Mouse (Mus musculus): Measurements from ENCODE around the gene Anapc11. TPM values are rescaled to one million over a fixed set of nuclear protein-coding genes. Genes with fewer than 3 reads are reported as not detected.

Gene Anapc11
- polyA plus RNA-seq, 1 experiment from 2014 or later: 195 TPM

- DNase-seq (ENCODE audit: low spot score) (peak; percentile 100), ATAC-seq (ENCODE audit: low FRiP score) (peak; percentile 97)
- Histone ChIP-seq H3K27ac (ENCODE audit: low read depth, low read length) (peak within 1 kb of the TSS; percentile 89), H3K9me3 (ENCODE audit: control insufficient read depth, low read length) (no peaks in the 10 kb centered on the region), H3K4me3 (ENCODE audit: low read depth, low read length) (peak within 1 kb of the TSS; percentile 99), H3K27me3 (ENCODE audit: control insufficient read depth, insufficient read depth, low read length) (no peaks in the 10 kb centered on the region), H3K4me2 (replicated peaks; ENCODE audit: low read depth, low read length) (peak within 1 kb of the TSS; percentile 86), H3K4me1 (replicated peaks; ENCODE audit: control insufficient read depth, insufficient read depth, low read length) (peaks cover 14% of the 10 kb centered on the region; the same call in 1 of the 2 replicates), H3K9ac (ENCODE audit: low read depth, low read length) (peak within 1 kb of the TSS; percentile 96), H3K36me3 (ENCODE audit: control insufficient read depth, insufficient read depth, low read length) (peaks cover 11% of the 10 kb centered on the region)
- WGBS: under 1% methylated on average over 83 of the region's 94 CpGs
These were observed 25.3 kb upstream of the Anapc11 start, which contains the start of gene P4hb for GRCm38 (mm10) chr11:120572752-120573584. Gene P4hb, minus strand, starts transcription at chr11:120573253.

GRCm38 (mm10) chr11:120573585-120574277, 24.5 kb upstream of the Anapc11 start:
- DNase-seq (ENCODE audit: low spot score) (no peak), ATAC-seq (ENCODE audit: low FRiP score) (no peak)
- Histone ChIP-seq H3K27ac (ENCODE audit: low read depth, low read length) (peak overlapping the region; percentile 89), H3K4me2 (replicated peaks; ENCODE audit: low read depth, low read length) (peak overlapping the region; percentile 86), H3K27me3 (ENCODE audit: control insufficient read depth, insufficient read depth, low read length) (no peaks in the 10 kb centered on the region), H3K4me3 (ENCODE audit: low read depth, low read length) (peak overlapping the region; percentile 99), H3K9me3 (ENCODE audit: control insufficient read depth, low read length) (no peaks in the 10 kb centered on the region), H3K4me1 (replicated peaks; ENCODE audit: control insufficient read depth, insufficient read depth, low read length) (peaks cover 14% of the 10 kb centered on the region; the same call in 1 of the 2 replicates), H3K36me3 (ENCODE audit: control insufficient read depth, insufficient read depth, low read length) (peaks cover 14% of the 10 kb centered on the region), H3K9ac (ENCODE audit: low read depth, low read length) (peak overlapping the region; percentile 96)
- under 1% methylated on average over 23 of the region's 23 CpGs for WGBS

GRCm38 (mm10) chr11:120574278-120574600, 24.0 kb upstream of the Anapc11 start:
- peaks cover 14% of the 10 kb centered on the region; the same call in 1 of the 2 replicates for H3K4me1 ChIP-seq (replicated peaks; ENCODE audit: control insufficient read depth, insufficient read depth, low read length)
- 49% methylated on average over 5 of the region's 5 CpGs for WGBS
- H3K27me3 ChIP-seq (ENCODE audit: control insufficient read depth, insufficient read depth, low read length): no peaks in the 10 kb centered on the region
- peak overlapping the region; percentile 99 for H3K4me3 ChIP-seq (ENCODE audit: low read depth, low read length)
- H3K4me2 ChIP-seq (replicated peaks; ENCODE audit: low read depth, low read length): peak overlapping the region; percentile 86
- no peak overlapping the region for H3K27ac ChIP-seq (ENCODE audit: low read depth, low read length)
- no peak for ATAC-seq (ENCODE audit: low FRiP score)
- DNase-seq (ENCODE audit: low spot score): no peak
- peak overlapping the region; percentile 96 for H3K9ac ChIP-seq (ENCODE audit: low read depth, low read length)
- peaks cover 19% of the 10 kb centered on the region for H3K36me3 ChIP-seq (ENCODE audit: control insufficient read depth, insufficient read depth, low read length)
- no peaks in the 10 kb centered on the region for H3K9me3 ChIP-seq (ENCODE audit: control insufficient read depth, low read length)

GRCm38 (mm10) chr11:120575046-120575445, 23.2 kb upstream of the Anapc11 start:
- Histone ChIP-seq H3K9me3 (ENCODE audit: control insufficient read depth, low read length) (no peaks in the 10 kb centered on the region), H3K27me3 (ENCODE audit: control insufficient read depth, insufficient read depth, low read length) (no peaks in the 10 kb centered on the region), H3K9ac (ENCODE audit: low read depth, low read length) (no peak overlapping the region), H3K4me2 (replicated peaks; ENCODE audit: low read depth, low read length) (no peak overlapping the region), H3K4me3 (ENCODE audit: low read depth, low read length) (no peak overlapping the region), H3K27ac (ENCODE audit: low read depth, low read length) (no peak overlapping the region), H3K4me1 (replicated peaks; ENCODE audit: control insufficient read depth, insufficient read depth, low read length) (peaks cover 17% of the 10 kb centered on the region), H3K36me3 (ENCODE audit: control insufficient read depth, insufficient read depth, low read length) (peaks cover 21% of the 10 kb centered on the region)
- DNase-seq (ENCODE audit: low spot score) (no peak), ATAC-seq (ENCODE audit: low FRiP score) (no peak)
- WGBS: 82% methylated on average over 2 of the region's 2 CpGs

GRCm38 (mm10) chr11:120575940-120576339, 22.3 kb upstream of the Anapc11 start:
- no peak overlapping the region for H3K9ac ChIP-seq (ENCODE audit: low read depth, low read length)
- no peaks in the 10 kb centered on the region for H3K9me3 ChIP-seq (ENCODE audit: control insufficient read depth, low read length)
- H3K27me3 ChIP-seq (ENCODE audit: control insufficient read depth, insufficient read depth, low read length): no peaks in the 10 kb centered on the region
- H3K4me1 ChIP-seq (replicated peaks; ENCODE audit: control insufficient read depth, insufficient read depth, low read length): peaks cover 20% of the 10 kb centered on the region
- H3K36me3 ChIP-seq (ENCODE audit: control insufficient read depth, insufficient read depth, low read length): peaks cover 19% of the 10 kb centered on the region
- no peak overlapping the region for H3K4me2 ChIP-seq (replicated peaks; ENCODE audit: low read depth, low read length)
- DNase-seq (ENCODE audit: low spot score) (no peak), ATAC-seq (ENCODE audit: low FRiP score) (no peak)
- H3K4me3 ChIP-seq (ENCODE audit: low read depth, low read length): no peak overlapping the region
- H3K27ac ChIP-seq (ENCODE audit: low read depth, low read length): no peak overlapping the region

- H3K27ac ChIP-seq (ENCODE audit: low read depth, low read length): no peak overlapping the region
- H3K4me3 ChIP-seq (ENCODE audit: low read depth, low read length): no peak overlapping the region
- no peaks in the 10 kb centered on the region for H3K9me3 ChIP-seq (ENCODE audit: control insufficient read depth, low read length)
- no peak overlapping the region for H3K4me2 ChIP-seq (replicated peaks; ENCODE audit: low read depth, low read length)
- peaks cover 15% of the 10 kb centered on the region for H3K4me1 ChIP-seq (replicated peaks; ENCODE audit: control insufficient read depth, insufficient read depth, low read length)
- DNase-seq (ENCODE audit: low spot score) (no peak), ATAC-seq (ENCODE audit: low FRiP score) (no peak)
- H3K9ac ChIP-seq (ENCODE audit: low read depth, low read length): no peak overlapping the region
- H3K27me3 ChIP-seq (ENCODE audit: control insufficient read depth, insufficient read depth, low read length): no peaks in the 10 kb centered on the region
- WGBS: 93% methylated on average over 3 of the region's 3 CpGs
- peaks cover 19% of the 10 kb centered on the region for H3K36me3 ChIP-seq (ENCODE audit: control insufficient read depth, insufficient read depth, low read length)
These were observed 21.7 kb upstream of the Anapc11 start for GRCm38 (mm10) chr11:120576365-120576981.

GRCm38 (mm10) chr11:120577211-120578023, 20.8 kb upstream of the Anapc11 start:
- no peak overlapping the region for H3K4me3 ChIP-seq (ENCODE audit: low read depth, low read length)
- H3K4me1 ChIP-seq (replicated peaks; ENCODE audit: control insufficient read depth, insufficient read depth, low read length): peaks cover 12% of the 10 kb centered on the region
- 85% methylated on average over 7 of the region's 7 CpGs for WGBS
- H3K27ac ChIP-seq (ENCODE audit: low read depth, low read length): no peak overlapping the region
- H3K36me3 ChIP-seq (ENCODE audit: control insufficient read depth, insufficient read depth, low read length): peaks cover 19% of the 10 kb centered on the region
- DNase-seq (ENCODE audit: low spot score): peak; percentile 38
- H3K4me2 ChIP-seq (replicated peaks; ENCODE audit: low read depth, low read length): no peak overlapping the region
- no peak for ATAC-seq (ENCODE audit: low FRiP score)
- H3K9me3 ChIP-seq (ENCODE audit: control insufficient read depth, low read length): no peaks in the 10 kb centered on the region
- H3K27me3 ChIP-seq (ENCODE audit: control insufficient read depth, insufficient read depth, low read length): no peaks in the 10 kb centered on the region
- H3K9ac ChIP-seq (ENCODE audit: low read depth, low read length): peak overlapping the region; percentile 28; the same call in 1 of the 2 replicates

GRCm38 (mm10) chr11:120578024-120578693, 20.1 kb upstream of the Anapc11 start:
- no peak overlapping the region for H3K4me2 ChIP-seq (replicated peaks; ENCODE audit: low read depth, low read length)
- H3K4me1 ChIP-seq (replicated peaks; ENCODE audit: control insufficient read depth, insufficient read depth, low read length): peaks cover 12% of the 10 kb centered on the region
- no peaks in the 10 kb centered on the region for H3K9me3 ChIP-seq (ENCODE audit: control insufficient read depth, low read length)
- no peak overlapping the region for H3K27ac ChIP-seq (ENCODE audit: low read depth, low read length)
- no peak overlapping the region for H3K4me3 ChIP-seq (ENCODE audit: low read depth, low read length)
- 85% methylated on average over 10 of the region's 10 CpGs for WGBS
- ATAC-seq (ENCODE audit: low FRiP score) (no peak), DNase-seq (ENCODE audit: low spot score) (no peak)
- no peaks in the 10 kb centered on the region for H3K27me3 ChIP-seq (ENCODE audit: control insufficient read depth, insufficient read depth, low read length)
- H3K9ac ChIP-seq (ENCODE audit: low read depth, low read length): peak overlapping the region; percentile 28; the same call in 1 of the 2 replicates
- peaks cover 19% of the 10 kb centered on the region for H3K36me3 ChIP-seq (ENCODE audit: control insufficient read depth, insufficient read depth, low read length)
